Mouse (Mus musculus) hindbrain, embryonic 10.5 days (tissue): ENCODE data around the gene Btbd9. TPM values are rescaled to one million over a fixed set of nuclear protein-coding genes. Genes with fewer than 3 reads are reported as not detected.

ENCODE experiments used
- DNase-seq: peaks from one replicate; pipeline ENCODE4 v3.0.0-alpha.2; 2017; ENCODE audit warnings: low spot score
- H3K27ac ChIP-seq: fragments of 300-500 bp; sonication (generic); 2 replicates; pipeline ENCODE4 v1.5.1; 2016; ENCODE audit warnings: mild to moderate bottlenecking, moderate library complexity
- H3K27me3 ChIP-seq: fragments of 300-500 bp; sonication (generic); 2 replicates; pipeline ENCODE4 v1.6.1; 2016; ENCODE audit warnings: mild to moderate bottlenecking; ENCODE audit not compliant: poor library complexity, insufficient read depth, severe bottlenecking
- H3K36me3 ChIP-seq: fragments of 300-500 bp; sonication (generic); 2 replicates; pipeline ENCODE4 v1.6.1; 2016; ENCODE audit warnings: mild to moderate bottlenecking, moderate library complexity
- H3K4me1 ChIP-seq: fragments of 300-500 bp; sonication (generic); replicated peaks from 2 replicates; pipeline ENCODE4 v1.6.1; 2016; ENCODE audit warnings: mild to moderate bottlenecking
- H3K4me3 ChIP-seq: fragments of 300-500 bp; sonication (generic); 2 replicates; pipeline ENCODE4 v1.5.1; 2016; ENCODE audit warnings: mild to moderate bottlenecking, moderate library complexity
- H3K9me3 ChIP-seq: fragments of 300-500 bp; sonication (generic); 2 replicates; pipeline ENCODE4 v1.6.1; 2016; ENCODE audit warnings: mild to moderate bottlenecking, moderate library complexity
- WGBS: fragments of 180-500 bp; shearing (Covaris S2); methylation state at CpG from one replicate; pipeline ENCODE4 v1.1.7; 2016; 5-methylcytosine and 5-hydroxymethylcytosine counted together
- polyA plus RNA-seq: library from polyadenylated mRNA; unstranded; fragments of >200 nt; fragmentation: Nextera tagmentation; extraction: Ambion mirVana; gene quantifications from 2 replicates; pipeline ENCODE4 v1.2.1, GENCODE M21; 2016

Gene Btbd9
- polyA plus RNA-seq, 1 experiment from 2014 or later: 67.3 TPM

DNA sequence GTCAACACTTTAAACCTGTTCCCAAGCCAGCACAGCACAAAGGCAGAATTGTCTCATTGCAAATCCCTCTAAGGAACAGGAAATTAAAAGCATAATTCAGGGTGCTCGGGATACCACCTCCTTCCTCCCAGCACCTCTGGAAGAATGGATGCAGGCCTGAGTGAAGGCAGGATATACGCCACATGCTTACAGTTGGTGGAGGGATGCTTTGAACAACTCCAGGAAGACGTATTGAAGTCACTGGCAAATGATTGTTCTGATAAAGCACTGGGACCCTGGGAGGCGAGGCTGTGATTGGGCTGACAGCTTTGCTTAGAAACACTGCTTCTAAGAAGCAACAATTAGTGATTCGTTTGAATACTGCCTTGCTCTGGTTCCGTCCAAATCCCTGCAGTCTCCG is 140.8 kb downstream of the Btbd9 start:
- WGBS: 71% methylated on average over 7 of the region's 7 CpGs
- Histone ChIP-seq H3K4me3 (no peak overlapping the region), H3K27me3 (no peaks in the 10 kb centered on the region), H3K36me3 (no peaks in the 10 kb centered on the region), H3K4me1 (peaks cover 19% of the 10 kb centered on the region), H3K27ac (no peak overlapping the region), H3K9me3 (no peaks in the 10 kb centered on the region)
- no peak for DNase-seq

DNA sequence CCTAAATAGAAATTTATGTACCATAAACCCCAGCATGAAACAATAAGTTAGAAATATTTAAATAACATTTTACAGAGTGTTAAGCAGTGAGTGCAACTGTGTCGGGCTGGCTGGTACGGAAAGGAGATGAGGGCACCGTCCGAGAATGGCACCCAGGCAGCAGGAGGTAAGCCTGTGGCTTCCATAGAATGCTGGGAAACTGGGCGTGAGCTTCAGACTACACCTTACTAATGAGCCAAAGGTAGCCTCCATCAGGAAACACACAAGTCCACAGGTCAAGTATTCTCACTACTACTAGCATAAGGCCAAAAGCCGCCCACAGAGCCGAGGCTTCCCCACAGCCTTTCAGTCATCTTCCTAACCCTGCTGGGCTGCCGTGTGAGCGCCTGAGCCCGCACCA is 144.2 kb downstream of the Btbd9 start:
- DNase-seq: no peak
- Histone ChIP-seq H3K36me3 (no peaks in the 10 kb centered on the region), H3K27ac (no peak overlapping the region), H3K4me1 (peaks cover 19% of the 10 kb centered on the region), H3K27me3 (no peaks in the 10 kb centered on the region), H3K9me3 (no peaks in the 10 kb centered on the region), H3K4me3 (no peak overlapping the region)
- WGBS: 90% methylated on average over 10 of the region's 10 CpGs

DNA sequence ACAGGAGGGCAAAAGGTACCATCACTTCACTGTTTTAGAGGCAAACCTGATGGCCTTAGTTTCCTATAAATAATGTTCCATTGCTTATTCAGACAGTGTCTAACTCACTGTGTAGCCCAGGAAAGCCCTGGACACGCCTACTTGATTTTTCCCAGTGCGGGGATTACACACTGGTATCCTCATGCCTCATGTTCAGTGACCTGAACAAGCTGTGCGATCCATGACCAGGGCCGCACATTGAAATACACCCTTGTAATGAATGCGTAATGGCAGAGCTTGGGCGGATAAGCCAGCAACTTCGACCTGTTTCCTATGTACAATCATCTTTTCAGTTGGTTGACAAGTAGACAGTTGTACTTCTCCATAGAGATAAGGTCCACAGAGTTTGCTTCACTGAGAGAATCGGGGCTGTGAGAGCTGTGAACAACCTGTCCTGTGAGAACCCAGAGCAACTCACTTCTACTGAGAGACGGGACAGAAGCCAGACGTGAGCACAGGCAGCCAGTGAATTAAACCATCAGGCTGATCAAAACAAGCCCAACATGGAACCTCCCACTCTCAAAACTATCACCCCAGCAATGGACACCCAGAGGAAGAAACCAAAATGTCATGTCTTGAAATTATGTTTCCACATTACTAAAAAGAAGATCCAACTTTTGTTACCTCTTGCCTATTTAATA is 145.2 kb downstream of the Btbd9 start:
- no peaks in the 10 kb centered on the region for H3K9me3 ChIP-seq
- no peak for DNase-seq
- no peaks in the 10 kb centered on the region for H3K27me3 ChIP-seq
- H3K36me3 ChIP-seq: no peaks in the 10 kb centered on the region
- no peak overlapping the region for H3K27ac ChIP-seq
- peaks cover 18% of the 10 kb centered on the region for H3K4me1 ChIP-seq
- H3K4me3 ChIP-seq: no peak overlapping the region
- 86% methylated on average over 10 of the region's 10 CpGs for WGBS

DNA sequence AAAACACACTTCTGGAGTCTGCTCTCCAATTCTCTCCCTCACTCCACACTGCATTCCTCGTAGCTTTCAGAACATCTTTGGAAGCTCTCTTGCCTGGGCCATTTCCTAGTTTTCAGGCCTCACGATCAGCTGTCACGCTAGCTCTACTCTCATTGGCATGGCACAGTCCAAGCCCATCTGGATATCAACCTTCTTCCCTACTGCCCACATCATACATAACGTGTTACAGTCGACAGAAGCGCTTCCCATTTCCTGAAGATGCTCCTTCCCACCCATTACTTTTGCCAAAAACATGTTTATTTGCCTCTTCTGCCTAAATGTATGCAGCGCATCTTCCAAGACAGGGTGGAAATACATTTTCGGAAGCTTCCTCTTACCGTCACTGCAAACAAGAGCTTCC is 147.6 kb downstream of the Btbd9 start:
- 0 out of 2 replicates have a peak, but pooled peaks cover 6% of the 10 kb centered on the region for H3K4me1 ChIP-seq
- H3K27ac ChIP-seq: no peak overlapping the region
- H3K9me3 ChIP-seq: no peaks in the 10 kb centered on the region
- WGBS: 94% methylated on average over 9 of the region's 9 CpGs
- no peak for DNase-seq
- no peaks in the 10 kb centered on the region for H3K36me3 ChIP-seq
- H3K27me3 ChIP-seq: no peaks in the 10 kb centered on the region
- H3K4me3 ChIP-seq: no peak overlapping the region

DNA sequence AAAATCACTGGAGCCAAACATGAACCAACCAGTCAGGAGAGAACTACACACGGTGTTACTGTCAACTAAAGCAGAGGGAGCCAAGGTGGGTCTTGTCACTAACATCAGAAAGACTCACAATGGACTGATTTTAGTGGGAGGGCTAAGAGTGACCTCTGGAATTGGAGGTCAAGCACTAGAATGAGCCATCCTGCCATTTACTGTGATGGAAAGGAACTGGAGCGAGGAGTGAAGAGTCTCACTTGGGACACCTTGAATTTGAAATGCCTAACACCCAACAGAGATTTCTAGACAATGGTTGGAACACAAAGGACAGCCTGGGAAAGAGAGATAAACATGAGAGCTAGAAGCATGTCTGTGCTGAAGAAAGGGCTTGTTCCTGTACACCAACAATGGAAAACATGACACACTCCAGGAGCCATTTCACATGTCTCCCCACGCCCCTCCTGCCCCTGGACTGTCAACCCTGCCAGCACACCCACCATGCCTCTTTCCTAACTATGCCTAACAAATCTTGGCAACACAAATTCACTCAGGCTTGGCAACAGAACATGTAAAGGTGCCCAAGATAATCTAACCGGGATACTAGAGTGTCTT is 152.9 kb downstream of the Btbd9 start:
- 57% methylated on average over 4 of the region's 4 CpGs for WGBS
- Histone ChIP-seq H3K4me3 (no peak overlapping the region), H3K4me1 (peaks cover 14% of the 10 kb centered on the region), H3K27me3 (no peaks in the 10 kb centered on the region), H3K27ac (no peak overlapping the region), H3K9me3 (no peaks in the 10 kb centered on the region), H3K36me3 (no peaks in the 10 kb centered on the region)
- no peak for DNase-seq

DNA sequence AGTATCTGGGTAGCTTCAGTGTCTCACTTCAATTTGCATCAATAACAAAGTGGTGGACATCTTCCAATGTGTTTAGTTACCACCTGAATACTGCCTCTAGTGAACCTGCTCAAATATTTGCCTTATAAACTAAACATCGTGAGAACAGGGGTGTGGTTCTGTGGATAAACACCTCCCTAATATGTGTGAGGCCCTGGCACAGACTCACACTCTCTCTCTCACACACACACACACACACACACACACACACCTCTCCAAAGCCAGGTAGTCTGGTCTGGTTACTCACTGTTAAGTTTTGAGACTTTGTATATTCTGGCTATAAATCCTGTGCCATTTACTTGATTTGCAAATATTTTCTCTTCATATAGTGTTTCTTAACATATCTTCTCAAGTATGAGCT is 154.0 kb downstream of the Btbd9 start:
- 95% methylated on average over 1 of the region's 1 CpGs for WGBS
- DNase-seq: no peak
- Histone ChIP-seq H3K27me3 (no peaks in the 10 kb centered on the region), H3K27ac (no peak overlapping the region), H3K9me3 (no peaks in the 10 kb centered on the region), H3K4me3 (no peak overlapping the region), H3K36me3 (no peaks in the 10 kb centered on the region), H3K4me1 (peaks cover 14% of the 10 kb centered on the region)

DNA sequence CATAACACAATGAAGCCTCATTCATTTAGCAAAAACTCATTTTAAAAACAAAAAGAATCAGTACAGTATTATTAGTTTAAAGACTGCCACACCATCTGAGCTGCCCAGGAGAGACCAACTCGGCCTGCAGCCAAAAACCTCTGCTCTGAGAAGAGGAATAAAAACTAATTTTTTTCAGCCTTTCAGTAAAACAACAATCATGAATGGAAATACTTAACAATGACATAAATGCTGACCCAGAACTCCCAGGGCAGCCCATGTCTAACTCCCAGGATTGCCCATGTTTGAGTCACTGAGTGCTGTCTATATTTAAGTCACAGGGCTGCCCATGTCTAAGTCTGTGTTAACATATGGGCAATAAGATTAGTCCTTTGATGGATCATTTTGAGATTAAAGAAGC is 155.0 kb downstream of the Btbd9 start:
- DNase-seq: no peak
- H3K4me1 ChIP-seq: peaks cover 13% of the 10 kb centered on the region
- no peak overlapping the region for H3K4me3 ChIP-seq
- 78% methylated on average over 1 of the region's 1 CpGs for WGBS
- H3K9me3 ChIP-seq: no peaks in the 10 kb centered on the region
- H3K36me3 ChIP-seq: no peaks in the 10 kb centered on the region
- H3K27me3 ChIP-seq: no peaks in the 10 kb centered on the region
- no peak overlapping the region for H3K27ac ChIP-seq

DNA sequence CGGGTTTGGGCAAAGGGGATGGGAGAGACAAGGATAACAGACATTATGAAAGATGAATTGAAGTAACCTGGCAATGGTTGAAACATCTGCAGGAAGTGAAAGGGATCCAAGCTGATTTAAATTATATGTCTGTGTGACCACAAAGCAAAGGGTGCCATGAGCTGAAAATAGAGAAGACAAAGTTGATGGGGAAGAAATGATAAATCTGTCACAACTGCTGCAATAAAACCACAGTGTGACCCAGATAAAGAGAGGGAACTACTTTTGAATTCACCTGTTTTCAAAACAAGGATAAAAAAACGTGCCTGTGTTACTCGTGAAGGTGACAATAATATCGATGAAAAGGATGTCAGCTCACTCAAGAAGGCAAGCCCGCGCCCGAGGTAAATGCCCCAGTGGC is 156.8 kb downstream of the Btbd9 start:
- H3K4me3 ChIP-seq: no peak overlapping the region
- H3K27me3 ChIP-seq: no peaks in the 10 kb centered on the region
- peaks cover 10% of the 10 kb centered on the region for H3K4me1 ChIP-seq
- H3K36me3 ChIP-seq: no peaks in the 10 kb centered on the region
- H3K9me3 ChIP-seq: no peaks in the 10 kb centered on the region
- WGBS: 92% methylated on average over 7 of the region's 7 CpGs
- no peak for DNase-seq
- H3K27ac ChIP-seq: no peak overlapping the region

DNA sequence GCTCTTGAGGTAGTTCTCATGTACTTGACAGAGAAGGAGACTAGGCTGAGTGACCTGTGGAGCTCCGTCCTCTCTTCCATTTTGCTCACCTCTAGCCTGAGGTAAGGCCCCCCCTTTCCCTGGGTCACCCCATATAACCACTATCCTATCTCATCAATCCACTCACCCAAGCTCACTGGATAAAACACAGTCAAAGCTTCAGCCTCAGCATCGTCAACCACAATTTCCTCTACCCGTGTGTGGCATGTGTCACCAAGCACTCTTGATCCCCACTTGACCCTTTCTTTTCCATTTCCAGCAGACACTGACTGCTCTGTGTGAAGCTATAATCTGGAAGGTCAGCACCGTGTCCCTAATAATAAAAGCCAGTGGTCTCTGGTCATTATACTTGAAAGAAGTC is 157.8 kb downstream of the Btbd9 start:
- no peaks in the 10 kb centered on the region for H3K36me3 ChIP-seq
- H3K9me3 ChIP-seq: no peaks in the 10 kb centered on the region
- no peaks in the 10 kb centered on the region for H3K27me3 ChIP-seq
- 73% methylated on average over 4 of the region's 4 CpGs for WGBS
- peaks cover 9% of the 10 kb centered on the region for H3K4me1 ChIP-seq
- DNase-seq: no peak
- H3K4me3 ChIP-seq: no peak overlapping the region
- H3K27ac ChIP-seq: no peak overlapping the region

DNA sequence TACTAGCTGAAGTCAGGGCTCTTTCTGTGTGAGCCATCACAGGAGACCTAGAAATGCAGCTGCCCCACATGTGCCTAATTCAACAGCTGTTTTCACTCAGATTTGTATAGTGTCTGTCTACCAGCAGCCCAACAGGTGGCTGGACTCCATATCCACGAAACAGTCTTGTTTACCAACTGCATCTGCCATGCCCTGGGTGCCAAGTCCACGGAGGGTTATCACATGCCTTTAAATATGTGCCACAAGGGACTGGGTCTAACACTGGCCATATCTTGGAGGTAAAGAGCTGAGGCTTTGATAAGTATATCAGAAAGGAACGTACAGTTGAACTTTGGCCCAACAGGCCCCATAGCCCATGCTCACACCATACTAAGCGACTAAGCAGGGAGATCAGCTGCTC is 159.2 kb downstream of the Btbd9 start:
- Histone ChIP-seq H3K36me3 (no peaks in the 10 kb centered on the region), H3K27ac (no peak overlapping the region), H3K27me3 (no peaks in the 10 kb centered on the region), H3K4me3 (no peak overlapping the region), H3K4me1 (0 out of 2 replicates have a peak, but pooled peaks cover 5% of the 10 kb centered on the region), H3K9me3 (no peaks in the 10 kb centered on the region)
- 86% methylated on average over 4 of the region's 4 CpGs for WGBS
- DNase-seq: no peak

DNA sequence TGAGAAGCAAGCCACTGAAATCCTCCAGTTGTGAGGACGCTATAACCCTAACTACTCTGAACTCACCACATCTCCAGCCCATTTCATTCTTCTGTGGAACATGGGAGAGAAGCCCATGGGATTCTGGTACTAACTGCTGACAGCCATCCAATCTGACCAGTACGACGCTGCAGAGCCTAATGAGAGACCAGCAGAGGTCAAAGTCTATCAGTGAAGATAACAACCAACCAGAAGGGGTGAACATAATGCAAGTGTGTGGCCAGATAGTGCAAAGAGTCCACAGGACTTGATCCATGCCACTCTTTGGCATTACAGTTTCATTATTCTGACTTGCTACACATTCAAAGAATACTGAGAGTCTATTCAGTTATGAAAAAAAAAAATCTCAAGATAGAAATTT is 160.6 kb downstream of the Btbd9 start:
- Histone ChIP-seq H3K9me3 (no peaks in the 10 kb centered on the region), H3K4me3 (no peak overlapping the region), H3K36me3 (no peaks in the 10 kb centered on the region), H3K27ac (no peak overlapping the region), H3K4me1 (0 out of 2 replicates have a peak, but pooled peaks cover 5% of the 10 kb centered on the region), H3K27me3 (no peaks in the 10 kb centered on the region)
- 81% methylated on average over 3 of the region's 3 CpGs for WGBS
- no peak for DNase-seq

DNA sequence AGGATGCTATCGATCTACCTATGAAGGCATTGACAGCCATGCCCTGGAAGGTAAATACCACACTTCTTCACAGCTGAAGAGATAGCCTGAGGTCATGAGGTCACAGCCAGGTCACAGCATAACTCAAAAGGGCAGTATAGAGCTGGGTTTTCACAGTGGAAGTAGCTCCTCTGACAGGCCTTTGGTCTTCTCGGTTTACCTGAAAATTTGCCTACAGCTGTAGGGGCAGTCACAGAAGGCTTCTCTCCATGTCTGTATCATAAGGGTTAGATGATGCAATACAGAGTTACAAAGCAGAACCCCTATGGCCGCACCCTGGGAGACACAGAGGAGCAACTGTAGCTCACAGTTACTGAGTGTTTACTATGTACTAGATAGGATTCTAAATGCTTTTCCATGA is 163.3 kb downstream of the Btbd9 start:
- Histone ChIP-seq H3K4me3 (no peak overlapping the region), H3K9me3 (no peaks in the 10 kb centered on the region), H3K27me3 (no peaks in the 10 kb centered on the region), H3K27ac (no peak overlapping the region), H3K36me3 (no peaks in the 10 kb centered on the region), H3K4me1 (0 out of 2 replicates have a peak, but pooled peaks cover 3% of the 10 kb centered on the region)
- DNase-seq: no peak
- WGBS: 92% methylated on average over 3 of the region's 3 CpGs

DNA sequence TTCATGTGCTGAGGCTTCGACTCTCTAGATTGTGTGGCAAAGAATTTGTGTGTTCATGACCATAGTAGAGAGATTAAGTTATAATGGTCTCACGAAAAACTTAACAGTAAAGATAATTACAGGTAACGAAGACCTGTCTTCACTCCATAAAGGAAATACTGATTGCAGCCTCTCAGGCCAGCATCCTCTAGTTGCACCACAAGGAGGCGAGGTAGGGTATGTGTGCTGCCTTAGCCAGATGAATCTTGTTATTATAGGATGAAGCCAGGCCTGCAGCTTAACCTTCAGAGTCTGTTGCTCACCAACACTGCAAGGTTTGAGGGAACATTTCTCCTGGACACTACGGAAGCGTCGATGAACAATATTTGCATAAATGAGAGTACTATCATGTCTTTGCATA is 170.3 kb downstream of the Btbd9 start:
- DNase-seq: no peak
- H3K4me3 ChIP-seq: no peak overlapping the region
- WGBS: 95% methylated on average over 7 of the region's 7 CpGs
- H3K36me3 ChIP-seq: 0 out of 2 replicates have a peak, but pooled peaks cover 5% of the 10 kb centered on the region
- H3K9me3 ChIP-seq: peaks cover 3% of the 10 kb centered on the region; the same call in 1 of the 2 replicates
- H3K27me3 ChIP-seq: no peaks in the 10 kb centered on the region
- no peak overlapping the region for H3K27ac ChIP-seq
- no peaks in the 10 kb centered on the region for H3K4me1 ChIP-seq
